ENCODE assay signal across 8 mouse cellular contexts in genomic region chr3:95819351-95819985, GRCm38 (mm10). TPM values are rescaled to one million over a fixed set of nuclear protein-coding genes. Genes with fewer than 3 reads are reported as not detected.
DNase-seq lines count a peak whose midpoint lies in the region; ATAC-seq and TF ChIP-seq lines count a peak whose summit lies in the region.

No protein-coding gene starts in this region.

- H3K9me3 ChIP-seq in megakaryocyte, embryonic 14.5 days: no peaks in the 10 kb centered on the region

- peaks cover 2% of the 10 kb centered on the region; the same call in 1 of the 2 replicates for H3K4me1 ChIP-seq in cortical plate, adult 2 months (ENCODE audit: control insufficient read depth, insufficient read depth, low read length)
- H3K4me1 ChIP-seq in megakaryocyte, embryonic 14.5 days: peaks cover 29% of the 10 kb centered on the region

- peak; percentile 83 for ATAC-seq in activated CD4-positive, CD25-positive, alpha-beta regulatory T cell, adult 4 months

- TF ChIP-seq POLR2A in cortical plate, adult 2 months (IDR thresholded peaks at IDR 0.05; ENCODE audit: extremely low read depth, insufficient read depth, low read length): peak; percentile 90

- no peaks in the 10 kb centered on the region for H3K27me3 ChIP-seq in megakaryocyte, embryonic 14.5 days (replicated peaks)

- DNase-seq in gastrocnemius, adult 8-10 months (ENCODE audit: low spot score in 2 of 2): peak; percentile 100
- DNase-seq in hindlimb bud, embryonic 11.5 days (ENCODE audit: extremely low spot score, low read depth, low spot score): peak; percentile 95
- DNase-seq in left cerebral cortex, adult 8-10 months (ENCODE audit: low spot score in 2 of 2): peak; percentile 96 to 99
- peak; percentile 100 for DNase-seq in right cerebral cortex, postnatal 10 days (ENCODE audit: low spot score in 2 of 2)
- peak; percentile 100 for DNase-seq in urinary bladder, postnatal 25 days (ENCODE audit: low spot score)

- peak overlapping the region; percentile 95 for H3K27ac ChIP-seq in cortical plate, adult 2 months (ENCODE audit: insufficient read depth, low read length)

- peak overlapping the region; percentile 93 for H3K4me3 ChIP-seq in cortical plate, adult 2 months (ENCODE audit: insufficient read depth, low read length)
- H3K4me3 ChIP-seq in megakaryocyte, embryonic 14.5 days (replicated peaks): peak overlapping the region; percentile 98

- H3K36me3 ChIP-seq in megakaryocyte, embryonic 14.5 days (replicated peaks; ENCODE audit: low read length): peaks cover 7% of the 10 kb centered on the region

- TF ChIP-seq CTCF in cortical plate, adult 2 months (IDR thresholded peaks at IDR 0.05; ENCODE audit: extremely low read depth, insufficient read depth, low read length): no peak

RNA-seq across cellular contexts. Expression of gene Rprd2, which starts 0.8 kb away (rescaled TPM):
- 10 to 100 TPM; 22.7 to 26.4 TPM for polyA plus RNA-seq in activated CD4-positive, CD25-positive, alpha-beta regulatory T cell, adult 4 months (2017; shearing (Covaris generic))
- 21.4 and 22.8 TPM in 2 replicates for polyA plus RNA-seq in cortical plate, adult 2 months (2012; rRNA removed)
- 10 to 100 TPM; 31.2 to 38.4 (median 32.1) TPM for total RNA-seq in gastrocnemius, adult 8-10 months (2022)
- 10 to 100 TPM; 60.1 to 68.9 (median 62.8) TPM for total RNA-seq in left cerebral cortex, adult 8-10 months (2022)
- polyA plus RNA-seq in megakaryocyte, embryonic 14.5 days (2012; ENCODE audit: insufficient read depth, low replicate concordance): 3.0 and 3.4 TPM in 2 replicates

RNA-seq across cellular contexts. Expression of gene Prpf3, which starts 36.2 kb away (rescaled TPM):
- polyA plus RNA-seq in activated CD4-positive, CD25-positive, alpha-beta regulatory T cell, adult 4 months (2017; shearing (Covaris generic)): 10 to 100 TPM; 31.7 to 44.5 TPM
- 36.0 and 36.9 TPM in 2 replicates for polyA plus RNA-seq in cortical plate, adult 2 months (2012; rRNA removed)
- 10 to 100 TPM; 12.8 to 18.2 (median 15.1) TPM for total RNA-seq in gastrocnemius, adult 8-10 months (2022)
- total RNA-seq in left cerebral cortex, adult 8-10 months (2022): 10 to 100 TPM; 25.2 to 36.6 (median 36.3) TPM
- polyA plus RNA-seq in megakaryocyte, embryonic 14.5 days (2012; ENCODE audit: insufficient read depth, low replicate concordance): 1.9 and 6.5 TPM in 2 replicates

RNA-seq across cellular contexts. Expression of gene Mrps21, which starts 51.9 kb away (rescaled TPM):
- 100 to 1,000 TPM; 334 to 354 TPM for polyA plus RNA-seq in activated CD4-positive, CD25-positive, alpha-beta regulatory T cell, adult 4 months (2017; shearing (Covaris generic))
- polyA plus RNA-seq in cortical plate, adult 2 months (2012; rRNA removed): 250 and 251 TPM in 2 replicates
- 100 to 1,000 TPM; 307 to 343 (median 325) TPM for total RNA-seq in gastrocnemius, adult 8-10 months (2022)
- 100 to 1,000 TPM; 139 to 170 (median 151) TPM for total RNA-seq in left cerebral cortex, adult 8-10 months (2022)
- polyA plus RNA-seq in megakaryocyte, embryonic 14.5 days (2012; ENCODE audit: insufficient read depth, low replicate concordance): 36.5 and 191 TPM in 2 replicates

RNA-seq across cellular contexts. Expression of gene Tars2, which starts 59.5 kb away (rescaled TPM):
- polyA plus RNA-seq in activated CD4-positive, CD25-positive, alpha-beta regulatory T cell, adult 4 months (2017; shearing (Covaris generic)): 10 to 100 TPM; 67.4 to 73.6 TPM
- 38.6 and 39.3 TPM in 2 replicates for polyA plus RNA-seq in cortical plate, adult 2 months (2012; rRNA removed)
- 10 to 100 TPM; 21.8 to 27.4 (median 26.8) TPM for total RNA-seq in gastrocnemius, adult 8-10 months (2022)
- 10 to 100 TPM; 36.2 to 40.6 (median 37.4) TPM for total RNA-seq in left cerebral cortex, adult 8-10 months (2022)
- polyA plus RNA-seq in megakaryocyte, embryonic 14.5 days (2012; ENCODE audit: insufficient read depth, low replicate concordance): 22.7 and 22.9 TPM in 2 replicates

Comparison
In these comparisons a context has a peak if more than half of its experiments do, and no peak if none do; other contexts are left out.
1. Peak in every context shown above with its lines: DNase-seq, ATAC-seq, H3K4me3 ChIP-seq and H3K27ac ChIP-seq.